Mouse (Mus musculus) liver, embryonic 13.5 days (tissue): ENCODE data around the gene Oxtr. TPM values are rescaled to one million over a fixed set of nuclear protein-coding genes. Genes with fewer than 3 reads are reported as not detected.

Experiments used
- ATAC-seq: fragments of 200-750 bp; cut with Nextera tagmentation; 2 replicates; pipeline ENCODE4 v1.8.0; 2017; ENCODE audit warnings: low read depth, mild to moderate bottlenecking, moderate number of reproducible peaks, moderate library complexity
- DNase-seq: peaks from one replicate; pipeline ENCODE4 v3.0.0; 2022
- H3K27ac ChIP-seq: fragments of 300-500 bp; sonication (generic); 2 replicates; pipeline ENCODE4 v1.5.1; 2015; ENCODE audit warnings: moderate library complexity, mild to moderate bottlenecking, inconsistent platforms
- H3K27me3 ChIP-seq: fragments of 300-500 bp; sonication (generic); 2 replicates; pipeline ENCODE4 v1.6.1; 2015; ENCODE audit warnings: mild to moderate bottlenecking, inconsistent platforms
- H3K36me3 ChIP-seq: fragments of 300-500 bp; sonication (generic); 2 replicates; pipeline ENCODE4 v1.6.1; 2015; ENCODE audit warnings: mild to moderate bottlenecking, inconsistent platforms
- H3K4me1 ChIP-seq: fragments of 300-500 bp; sonication (generic); replicated peaks from 2 replicates; pipeline ENCODE4 v1.6.1; 2015; ENCODE audit warnings: inconsistent platforms
- H3K4me2 ChIP-seq: fragments of 300-500 bp; sonication (generic); 2 replicates; pipeline ENCODE4 v1.6.1; 2015; ENCODE audit warnings: inconsistent platforms, mild to moderate bottlenecking, moderate library complexity
- H3K4me3 ChIP-seq: fragments of 300-500 bp; sonication (generic); replicated peaks from 2 replicates; pipeline ENCODE4 v1.5.1; 2015; ENCODE audit warnings: mild to moderate bottlenecking, inconsistent platforms
- H3K9ac ChIP-seq: fragments of 300-500 bp; sonication (generic); 2 replicates; pipeline ENCODE4 v1.6.1; 2015; ENCODE audit warnings: mild to moderate bottlenecking, inconsistent platforms
- H3K9me3 ChIP-seq: fragments of 300-500 bp; sonication (generic); replicated peaks from 2 replicates; pipeline ENCODE4 v1.6.1; 2016; ENCODE audit warnings: inconsistent platforms
- WGBS: fragments of 180-500 bp; shearing (Covaris S2); methylation state at CpG from one replicate; pipeline ENCODE4 v1.1.7; 2015; ENCODE audit not compliant: insufficient replicate concordance; 5-methylcytosine and 5-hydroxymethylcytosine counted together
- polyA plus RNA-seq: library from polyadenylated mRNA; unstranded; fragments of >200 nt; fragmentation: Nextera tagmentation; extraction: Ambion mirVana; gene quantifications from 2 replicates; pipeline ENCODE4 v1.2.1, GENCODE M21; 2015

Oxtr gene
- polyA plus RNA-seq, 1 experiment from 2014 or later, result not detected

DNA sequence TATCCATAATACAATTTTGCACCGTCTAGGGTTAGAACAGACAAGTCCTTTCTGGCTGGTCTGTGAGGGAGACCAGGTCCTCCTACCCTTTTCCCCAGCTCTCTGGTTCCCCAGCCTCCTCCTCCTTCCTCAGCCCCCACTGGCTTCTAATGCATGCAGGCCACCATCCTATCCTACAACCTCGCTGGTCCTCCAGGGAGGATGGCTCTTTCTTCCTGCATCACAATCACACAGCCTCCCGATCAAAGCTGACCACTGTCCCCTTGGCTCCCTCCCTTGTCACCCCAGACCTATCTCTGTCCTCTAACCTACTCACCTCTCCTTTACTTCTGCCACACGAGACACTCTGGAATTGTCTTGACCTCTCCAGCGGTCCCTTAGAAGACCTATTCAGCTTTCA lies 1.8 kb downstream of the Oxtr start:
- Histone ChIP-seq H3K9ac (no peak overlapping the region), H3K27ac (no peak overlapping the region), H3K9me3 (no peaks in the 10 kb centered on the region), H3K4me3 (no peak overlapping the region), H3K4me1 (no peaks in the 10 kb centered on the region; the same call in 1 of the 2 replicates), H3K27me3 (peaks cover 53% of the 10 kb centered on the region), H3K4me2 (no peak overlapping the region), H3K36me3 (no peaks in the 10 kb centered on the region)
- ATAC-seq, result no peak
- DNase-seq, result no peak
- WGBS, result 66% methylated on average over 5 of the region's 5 CpGs

DNA sequence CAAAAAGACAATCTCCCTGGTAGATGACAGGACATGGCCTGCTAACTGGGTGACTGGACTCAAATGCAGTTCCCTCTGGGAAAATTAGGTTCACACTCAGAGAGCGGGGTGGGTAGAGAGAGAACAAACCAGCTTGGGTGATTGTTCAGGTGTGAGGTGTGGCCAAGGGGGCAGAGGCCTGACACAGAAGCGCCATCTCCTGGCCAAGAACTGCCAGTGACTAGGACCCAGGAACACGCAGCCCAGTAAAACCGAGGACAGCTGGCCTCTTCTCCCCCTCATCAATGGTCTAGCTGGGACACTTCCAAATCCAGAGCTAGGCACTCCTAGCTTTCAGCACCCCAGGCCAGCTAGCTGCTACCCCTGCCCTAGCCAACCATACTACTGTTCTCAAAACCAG lies 5.4 kb downstream of the Oxtr start:
- H3K4me1 ChIP-seq, result no peaks in the 10 kb centered on the region; the same call in 1 of the 2 replicates
- 9% methylated on average over 4 of the region's 4 CpGs for WGBS
- no peaks in the 10 kb centered on the region for H3K9me3 ChIP-seq
- H3K27me3 ChIP-seq, result peaks cover 37% of the 10 kb centered on the region
- H3K9ac ChIP-seq, result no peak overlapping the region
- no peak overlapping the region for H3K4me2 ChIP-seq
- no peaks in the 10 kb centered on the region for H3K36me3 ChIP-seq
- H3K27ac ChIP-seq, result no peak overlapping the region
- DNase-seq (no peak), ATAC-seq (no peak)
- H3K4me3 ChIP-seq, result no peak overlapping the region

DNA sequence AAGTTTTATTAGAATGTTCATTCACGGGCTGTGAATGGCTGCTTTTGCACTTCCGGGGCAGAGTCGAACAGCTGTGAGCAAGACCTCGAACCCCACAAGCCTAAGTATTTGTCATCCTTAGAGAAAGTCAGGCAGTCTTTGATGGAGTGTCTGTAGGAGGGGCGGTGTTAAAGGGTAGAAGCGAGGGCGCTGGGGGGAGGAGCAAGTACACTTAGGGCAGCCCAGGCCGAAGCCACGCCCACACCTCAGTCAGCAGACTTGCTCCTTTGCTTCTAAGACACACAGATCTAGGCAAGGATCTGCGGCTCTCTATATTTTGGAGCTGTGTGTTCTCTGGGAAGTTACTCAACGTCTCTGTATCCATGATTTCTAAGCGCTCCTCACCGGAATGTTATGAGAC lies 9.9 kb downstream of the Oxtr start:
- no peak for ATAC-seq
- Histone ChIP-seq H3K4me1 (no peaks in the 10 kb centered on the region), H3K9me3 (no peaks in the 10 kb centered on the region), H3K4me3 (no peak overlapping the region), H3K27me3 (peaks cover 8% of the 10 kb centered on the region; the same call in 1 of the 2 replicates), H3K27ac (no peak overlapping the region), H3K4me2 (no peak overlapping the region), H3K9ac (no peak overlapping the region), H3K36me3 (no peaks in the 10 kb centered on the region)
- DNase-seq, result no peak
- WGBS, result 43% methylated on average over 13 of the region's 13 CpGs

DNA sequence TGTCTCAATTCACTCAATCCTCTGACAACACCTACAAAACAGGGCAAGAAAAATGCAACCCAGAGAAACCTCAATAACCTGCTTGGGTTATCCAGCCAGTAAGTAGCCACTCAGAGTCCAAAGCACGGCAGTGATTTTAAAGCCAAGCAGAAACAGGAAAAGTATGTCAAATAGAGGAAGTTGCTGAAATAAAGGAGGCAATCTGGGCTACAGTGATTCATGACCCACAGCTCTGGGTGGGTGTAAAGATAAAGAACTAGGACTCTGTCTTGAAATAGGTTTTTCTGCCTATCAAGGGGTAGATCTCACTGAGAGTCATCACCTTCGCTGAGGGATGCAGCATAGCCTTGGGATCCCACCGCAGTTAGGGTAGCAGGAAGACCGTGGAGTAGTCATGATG lies 18.1 kb downstream of the Oxtr start:
- no peaks in the 10 kb centered on the region for H3K4me1 ChIP-seq
- WGBS, result 48% methylated on average over 4 of the region's 4 CpGs
- no peaks in the 10 kb centered on the region for H3K36me3 ChIP-seq
- H3K9ac ChIP-seq, result no peak overlapping the region
- ATAC-seq, result no peak
- no peak overlapping the region for H3K4me3 ChIP-seq
- no peak for DNase-seq
- no peaks in the 10 kb centered on the region for H3K9me3 ChIP-seq
- H3K4me2 ChIP-seq, result no peak overlapping the region
- no peak overlapping the region for H3K27ac ChIP-seq
- no peaks in the 10 kb centered on the region for H3K27me3 ChIP-seq

DNA sequence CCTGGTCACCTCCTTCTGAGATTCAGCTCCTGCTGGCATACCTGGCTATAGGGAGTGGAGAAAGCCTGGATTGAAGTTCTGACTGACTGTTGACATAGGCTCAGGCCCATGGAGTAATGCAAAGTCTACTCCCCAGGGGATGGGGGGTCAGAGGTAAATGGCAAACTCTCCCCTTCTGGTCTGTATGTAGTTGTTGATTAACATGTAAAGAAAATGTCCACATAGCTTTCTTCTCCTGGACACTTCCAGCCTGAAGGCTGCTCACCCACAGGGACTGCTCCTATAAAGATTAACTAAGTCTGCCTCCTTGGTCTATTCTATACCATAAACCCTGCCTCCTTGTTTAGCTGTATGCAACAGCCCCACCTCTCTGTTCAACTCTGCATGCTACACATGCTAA lies 23.7 kb downstream of the Oxtr start:
- H3K9ac ChIP-seq, result no peak overlapping the region

DNA sequence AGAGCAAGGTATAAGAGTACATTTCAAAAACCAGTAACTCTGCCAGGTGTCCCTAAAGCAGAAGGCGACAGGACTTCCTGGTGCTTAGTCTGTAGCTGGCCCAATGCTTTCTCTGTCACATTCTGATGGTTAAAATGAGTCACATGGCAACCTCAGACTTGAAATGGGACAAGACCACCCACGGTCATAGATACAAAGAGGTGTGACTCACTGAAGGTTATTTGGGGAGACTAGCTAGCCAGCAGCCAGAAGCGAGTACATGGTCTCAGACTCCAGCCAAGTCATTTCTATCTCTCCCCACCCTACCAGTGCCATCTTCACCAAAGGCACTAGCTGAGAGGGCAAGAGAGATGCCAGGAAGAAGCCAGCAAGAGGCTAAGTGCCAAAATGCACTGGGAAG lies 24.3 kb downstream of the Oxtr start:
- Histone ChIP-seq H3K4me1 (no peaks in the 10 kb centered on the region), H3K9ac (no peak overlapping the region), H3K36me3 (no peaks in the 10 kb centered on the region), H3K4me3 (no peak overlapping the region), H3K27ac (no peak overlapping the region), H3K4me2 (no peak overlapping the region), H3K9me3 (no peaks in the 10 kb centered on the region), H3K27me3 (no peaks in the 10 kb centered on the region)
- ATAC-seq (no peak), DNase-seq (no peak)
- WGBS, result 48% methylated on average over 3 of the region's 3 CpGs

More for the DNA sequence above, 23.7 kb downstream of the Oxtr start:
- H3K4me2 ChIP-seq, result no peak overlapping the region
- no peaks in the 10 kb centered on the region for H3K4me1 ChIP-seq
- H3K27me3 ChIP-seq, result no peaks in the 10 kb centered on the region
- no peak for ATAC-seq
- no peak overlapping the region for H3K27ac ChIP-seq
- DNase-seq, result no peak
- no peaks in the 10 kb centered on the region for H3K9me3 ChIP-seq
- no peak overlapping the region for H3K4me3 ChIP-seq
- no peaks in the 10 kb centered on the region for H3K36me3 ChIP-seq

DNA sequence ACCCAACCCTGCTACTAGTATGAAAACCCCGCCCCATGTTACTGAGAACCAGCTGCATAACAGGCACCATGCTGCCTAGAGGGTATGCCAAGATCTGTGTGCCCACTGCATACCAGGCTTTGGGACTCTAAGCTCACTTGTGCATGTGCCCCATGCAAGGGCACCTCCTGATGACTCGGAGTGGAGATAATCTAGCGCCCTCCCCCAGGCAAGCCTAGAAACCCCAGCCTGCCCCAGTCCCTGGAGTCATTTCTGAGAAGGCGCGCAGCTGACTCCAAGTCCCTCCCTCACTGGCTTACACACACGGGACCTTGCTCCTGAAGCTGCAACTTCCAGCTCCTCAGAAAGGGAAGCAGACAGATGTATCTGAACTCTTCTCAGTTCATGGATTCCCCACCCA lies 26.4 kb downstream of the Oxtr start:
- DNase-seq (no peak), ATAC-seq (no peak)
- Histone ChIP-seq H3K4me3 (no peak overlapping the region), H3K4me2 (no peak overlapping the region), H3K9ac (no peak overlapping the region), H3K4me1 (no peaks in the 10 kb centered on the region), H3K27ac (no peak overlapping the region), H3K9me3 (no peaks in the 10 kb centered on the region), H3K36me3 (no peaks in the 10 kb centered on the region), H3K27me3 (no peaks in the 10 kb centered on the region)
- 64% methylated on average over 6 of the region's 6 CpGs for WGBS

DNA sequence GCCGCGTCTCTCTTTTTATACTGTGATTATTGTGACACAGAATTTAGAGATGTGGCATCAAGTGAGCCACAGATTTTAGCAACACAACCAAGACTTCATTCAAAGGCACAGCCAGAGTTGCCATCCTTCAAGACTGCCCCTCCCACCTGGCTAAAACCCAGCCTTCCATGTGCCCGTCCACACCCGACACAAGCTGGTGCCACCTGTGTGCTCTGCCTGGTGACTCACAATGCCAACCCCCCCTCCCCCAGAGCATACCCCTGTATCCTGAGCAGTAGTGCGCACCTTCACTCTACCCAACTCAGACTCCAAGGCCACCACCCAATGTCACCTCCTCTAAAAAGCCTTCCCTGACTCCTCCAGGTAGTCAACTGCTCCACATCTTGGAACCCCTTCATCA lies 28.3 kb downstream of the Oxtr start:
- ATAC-seq (no peak), DNase-seq (no peak)
- H3K27me3 ChIP-seq, result no peaks in the 10 kb centered on the region
- H3K4me3 ChIP-seq, result no peak overlapping the region
- no peaks in the 10 kb centered on the region for H3K36me3 ChIP-seq
- whole genome bisulfite sequencing, result 74% methylated on average over 5 of the region's 5 CpGs
- no peak overlapping the region for H3K27ac ChIP-seq
- H3K9ac ChIP-seq, result no peak overlapping the region
- no peaks in the 10 kb centered on the region for H3K9me3 ChIP-seq
- H3K4me2 ChIP-seq, result no peak overlapping the region
- H3K4me1 ChIP-seq, result no peaks in the 10 kb centered on the region

DNA sequence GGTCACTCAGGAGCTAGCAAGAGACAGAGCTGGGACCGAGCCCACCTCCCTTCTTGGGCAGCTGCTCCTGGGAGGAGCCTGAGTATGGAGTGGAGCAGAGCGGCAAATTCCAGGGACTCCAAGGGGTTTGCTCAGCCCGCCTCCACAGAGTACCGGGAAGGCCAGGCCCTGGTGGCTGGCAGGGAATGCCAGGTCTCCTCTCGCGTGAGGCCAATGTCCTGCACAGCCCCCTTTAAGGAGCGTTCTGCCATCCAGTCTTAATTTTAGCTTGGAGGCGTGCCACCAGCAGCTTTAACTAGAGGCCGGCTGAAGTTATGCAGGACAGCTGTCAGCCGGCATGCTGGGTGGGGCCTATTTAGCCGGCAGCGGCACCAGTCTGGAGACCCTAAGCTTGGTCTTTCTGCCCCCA lies 30.4 kb downstream of the Oxtr start, which contains the start of gene Cav3:
Cav3 (plus strand) TSS at position 165 of the 409 bp plus-strand sequence.
- Histone ChIP-seq H3K27me3 (no peaks in the 10 kb centered on the region), H3K4me3 (no peak within 1 kb of the TSS), H3K9me3 (no peaks in the 10 kb centered on the region), H3K27ac (no peak within 1 kb of the TSS), H3K9ac (no peak within 1 kb of the TSS), H3K36me3 (no peaks in the 10 kb centered on the region), H3K4me1 (no peaks in the 10 kb centered on the region), H3K4me2 (no peak within 1 kb of the TSS)
- 66% methylated on average over 12 of the region's 12 CpGs for WGBS
- no peak for ATAC-seq
- DNase-seq, result no peak

DNA sequence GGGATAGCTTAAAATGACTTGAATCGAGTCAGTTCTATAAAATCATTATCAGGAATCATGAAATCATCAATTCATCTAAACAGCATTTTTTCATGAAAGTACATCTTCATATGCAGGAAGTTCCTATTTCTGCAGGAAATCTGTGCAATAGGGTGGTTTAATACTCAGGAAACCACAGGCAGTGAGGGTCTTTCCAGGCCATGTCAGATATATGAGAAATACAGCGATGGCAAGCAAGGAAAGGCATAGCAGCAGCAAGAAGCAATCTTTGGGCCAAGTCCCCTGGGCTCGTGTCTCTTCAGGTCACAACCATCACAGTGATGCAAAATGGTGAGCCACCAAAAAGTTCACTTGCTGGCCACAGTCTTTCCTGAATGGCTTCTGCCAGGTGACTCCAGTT lies 44.1 kb downstream of the Oxtr start:
- Histone ChIP-seq H3K4me1 (no peaks in the 10 kb centered on the region), H3K36me3 (no peaks in the 10 kb centered on the region), H3K4me2 (no peak overlapping the region), H3K27me3 (no peaks in the 10 kb centered on the region), H3K27ac (no peak overlapping the region), H3K9me3 (no peaks in the 10 kb centered on the region), H3K9ac (no peak overlapping the region), H3K4me3 (no peak overlapping the region)
- 40% methylated on average over 3 of the region's 3 CpGs for WGBS
- ATAC-seq (no peak), DNase-seq (no peak)

DNA sequence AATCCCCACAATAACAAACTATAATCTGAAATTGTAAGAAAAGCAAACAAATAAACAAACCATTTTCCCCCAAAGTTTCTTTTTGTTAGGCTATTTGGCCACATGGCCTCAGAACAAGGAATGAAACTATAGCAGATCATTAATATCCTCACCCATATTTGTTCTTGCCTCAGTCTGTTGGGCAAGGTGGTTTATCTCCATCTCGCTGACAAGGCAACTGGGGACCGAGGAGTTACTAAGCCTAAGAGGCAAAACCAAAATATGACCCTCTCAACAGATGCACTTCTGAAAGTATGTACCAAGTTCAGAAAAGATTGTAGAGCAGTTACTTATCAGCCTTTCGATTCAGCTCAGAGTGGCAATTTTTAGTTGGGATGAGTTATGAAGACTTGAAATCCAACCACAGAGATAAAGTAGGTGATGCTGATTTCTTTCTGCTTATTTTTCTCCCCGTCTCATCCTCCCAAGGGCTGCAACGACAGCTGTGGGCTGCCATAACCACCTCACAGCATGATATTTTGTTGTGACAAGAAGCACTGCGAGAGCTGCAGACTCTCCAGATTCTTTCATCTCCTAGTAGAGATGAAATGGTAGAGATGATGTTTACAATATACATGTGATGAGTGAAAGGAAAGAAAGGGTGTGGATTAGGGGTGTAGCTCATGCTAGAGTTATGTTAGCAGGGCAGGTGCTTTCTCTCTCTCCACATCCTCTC lies 63.6 kb downstream of the Oxtr start:
- DNase-seq, result no peak
- no peak overlapping the region for H3K4me3 ChIP-seq
- no peaks in the 10 kb centered on the region for H3K9me3 ChIP-seq
- H3K36me3 ChIP-seq, result no peaks in the 10 kb centered on the region
- no peaks in the 10 kb centered on the region for H3K27me3 ChIP-seq
- no peak for ATAC-seq
- H3K9ac ChIP-seq, result no peak overlapping the region
- H3K4me2 ChIP-seq, result no peak overlapping the region
- WGBS, result 53% methylated on average over 6 of the region's 6 CpGs
- no peak overlapping the region for H3K27ac ChIP-seq
- no peaks in the 10 kb centered on the region for H3K4me1 ChIP-seq

DNA sequence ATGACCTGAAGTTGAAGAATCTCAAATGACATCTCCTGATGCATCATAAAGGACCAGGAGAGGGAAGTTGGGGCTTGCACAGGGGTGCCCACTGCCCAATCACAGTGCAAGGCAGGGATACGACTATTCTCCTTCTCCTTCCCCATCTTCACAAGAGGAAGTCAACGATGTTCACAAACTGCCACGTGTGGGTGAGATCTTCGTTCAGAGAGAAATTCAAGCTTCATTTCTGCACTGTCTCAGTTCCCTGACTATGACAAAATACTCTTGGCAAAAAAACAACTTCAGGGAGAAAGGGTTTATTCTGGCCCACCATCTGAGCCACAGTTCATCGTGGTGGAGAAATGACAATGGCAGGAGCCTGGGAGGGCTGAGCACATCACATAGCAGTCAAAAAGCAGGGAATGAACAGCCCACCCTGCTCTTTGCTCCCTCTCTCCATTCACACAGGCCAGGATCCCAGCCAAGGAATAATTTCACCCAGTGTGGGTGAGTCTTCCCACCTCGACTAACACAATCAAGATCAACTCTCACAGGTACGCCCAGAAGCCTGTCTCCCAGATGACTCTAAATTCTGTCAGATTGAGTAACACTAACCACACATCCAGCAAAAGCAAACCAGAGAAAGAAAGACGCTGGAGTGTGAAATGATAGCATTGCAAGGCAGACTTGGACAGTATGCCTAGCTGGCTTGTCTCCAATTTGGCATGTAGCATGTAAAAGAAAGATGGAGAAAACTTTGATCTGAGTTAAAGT lies 65.8 kb downstream of the Oxtr start:
- Histone ChIP-seq H3K27me3 (no peaks in the 10 kb centered on the region), H3K4me3 (no peak overlapping the region), H3K36me3 (no peaks in the 10 kb centered on the region), H3K4me2 (no peak overlapping the region), H3K27ac (no peak overlapping the region), H3K9ac (no peak overlapping the region), H3K4me1 (no peaks in the 10 kb centered on the region), H3K9me3 (no peaks in the 10 kb centered on the region)
- WGBS, result 50% methylated on average over 8 of the region's 8 CpGs
- ATAC-seq (no peak), DNase-seq (no peak)
